In the genomic region with DNA sequence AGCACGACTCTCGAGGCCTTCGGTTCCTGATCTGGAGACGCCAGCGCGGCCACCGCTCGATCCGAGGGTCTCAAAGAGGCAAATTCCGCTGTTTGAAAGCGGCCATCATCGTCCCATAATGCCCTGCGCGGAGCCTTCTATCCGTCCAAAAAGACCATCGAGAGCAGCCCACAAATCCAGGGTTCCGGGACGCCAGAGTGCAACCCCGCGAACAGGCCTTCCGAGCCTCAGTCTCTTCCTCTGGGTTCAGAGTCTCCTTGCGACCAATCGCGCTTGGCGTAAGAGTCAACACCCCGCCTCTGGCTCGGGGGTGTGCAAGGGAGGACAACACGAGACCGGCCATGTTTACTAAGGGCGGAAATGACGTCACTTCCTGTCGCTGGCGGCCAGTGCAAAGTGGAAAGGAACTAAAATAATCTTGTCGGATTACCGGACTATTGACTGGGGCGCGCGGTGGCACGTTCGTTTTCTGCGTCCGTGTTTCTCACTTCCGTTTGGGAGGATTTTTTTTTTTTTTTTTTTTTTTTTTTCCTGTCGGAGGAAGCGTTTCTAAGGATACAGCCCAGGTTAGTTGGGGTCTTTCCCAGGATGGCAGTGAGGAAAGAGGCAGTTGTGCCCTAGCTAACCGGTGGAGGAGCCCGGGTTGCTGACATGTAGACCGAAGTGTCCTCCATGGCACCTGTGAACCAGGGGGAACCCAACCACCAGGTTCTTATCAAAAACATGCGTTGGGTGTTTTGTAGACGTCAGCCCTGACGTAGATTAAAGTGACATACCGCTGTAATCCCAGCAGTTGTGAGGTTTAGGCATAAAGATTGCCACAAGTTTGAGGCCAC, we compare ENCODE assay signal across 8 mouse cellular contexts. TPM values are rescaled to one million over a fixed set of nuclear protein-coding genes. Genes with fewer than 3 reads are reported as not detected.
DNase-seq lines count a peak whose midpoint lies in the region; ATAC-seq and TF ChIP-seq lines count a peak whose summit lies in the region.

Gene Dhx38 (minus strand): TSS at position 364 of the 836 bp plus-strand sequence.
Gene Txnl4b (plus strand): TSS at position 395 of the 836 bp plus-strand sequence.

- peak within 1 kb of the TSS; percentile 91 for H3K4me3 ChIP-seq in hindbrain, embryonic 13.5 days

- TF ChIP-seq CTCF in Patski (IDR thresholded peaks at IDR 0.05), result no peak

- no peaks in the 10 kb centered on the region for H3K27me3 ChIP-seq in Patski
- H3K27me3 ChIP-seq in hindbrain, embryonic 13.5 days, result no peaks in the 10 kb centered on the region

- in situ Hi-C loops in Patski (cut with MboI; ENCODE audit: low pct_unique_long_range_greater_than_20kb), result no loop called here

- H3K4me2 ChIP-seq in hindbrain, embryonic 13.5 days, result peak within 1 kb of the TSS; percentile 92

- ATAC-seq in Patski, result peak; percentile 100
- ATAC-seq in hindbrain, embryonic 13.5 days (ENCODE audit: low FRiP score), result peak; percentile 100

- peak within 1 kb of the TSS; percentile 93 for H3K9ac ChIP-seq in hindbrain, embryonic 13.5 days

- H3K9me3 ChIP-seq in hindbrain, embryonic 13.5 days, result no peaks in the 10 kb centered on the region

- POLR2A ChIA-PET in Patski (lab: Charles Lee), result interaction anchor here (0.6 to 1.2 kb wide), 3 partner anchors 9 to 1984 kb away, joined by 3 read pairs; no protein-coding TSS in a partner anchor

- CTCF ChIA-PET in Patski (lab: Charles Lee), result no interaction called here

- H3K27ac ChIP-seq in hindbrain, embryonic 13.5 days, result peak within 1 kb of the TSS; percentile 93

- DNase-seq in Patski (ENCODE audit: low read depth, low spot score), result peak; percentile 97
- peak; percentile 99 for DNase-seq in cerebellum, postnatal 14 days
- peak; percentile 96 to 99 for DNase-seq in frontal cortex, postnatal 14 days (ENCODE audit: low spot score in 2 of 2)
- DNase-seq in layer of hippocampus, postnatal 25 days (ENCODE audit: extremely low spot score in 1 of 2, low spot score in 1 of 2), result peak; percentile 94 to 97
- DNase-seq in lung, postnatal 25 days (ENCODE audit: low spot score), result peak; percentile 99
- peak; percentile 100 for DNase-seq in retina, embryonic 14.5 days (ENCODE audit: low spot score)
- peak; percentile 97 for DNase-seq in thymus, postnatal 4 days

- WGBS in hindbrain, embryonic 13.5 days, result under 1% methylated on average over 52 of the region's 52 CpGs

- peaks cover 25% of the 10 kb centered on the region for H3K4me1 ChIP-seq in hindbrain, embryonic 13.5 days (replicated peaks)

- H3K36me3 ChIP-seq in hindbrain, embryonic 13.5 days, result peaks cover 37% of the 10 kb centered on the region

RNA-seq across cellular contexts. Expression of gene Dhx38, which starts in this region (rescaled TPM):
- 39.9 TPM for polyA plus RNA-seq in Patski (2021)
- polyA plus RNA-seq in hindbrain, embryonic 13.5 days (2015; fragmentation: Nextera tagmentation; extraction: Ambion mirVana), result 17.7 and 18.4 TPM in 2 replicates
- total RNA-seq in layer of hippocampus, postnatal 25 days (2021), result 10 to 100 TPM; 24.9 to 26.9 TPM

RNA-seq across cellular contexts. Expression of gene Txnl4b, which starts in this region (rescaled TPM):
- polyA plus RNA-seq in Patski (2021), result 14.8 TPM
- 30.8 and 32.4 TPM in 2 replicates for polyA plus RNA-seq in hindbrain, embryonic 13.5 days (2015; fragmentation: Nextera tagmentation; extraction: Ambion mirVana)
- total RNA-seq in layer of hippocampus, postnatal 25 days (2021), result 10 to 100 TPM; 14.9 to 16.2 TPM

Comparison
In these comparisons a context has a peak if more than half of its experiments do, and no peak if none do; other contexts are left out.
1. Peak in every context shown above with its lines: DNase-seq, ATAC-seq, H3K4me3 ChIP-seq and H3K27ac ChIP-seq.